ENCODE assay signal across 17 mouse cellular contexts in the genomic region with DNA sequence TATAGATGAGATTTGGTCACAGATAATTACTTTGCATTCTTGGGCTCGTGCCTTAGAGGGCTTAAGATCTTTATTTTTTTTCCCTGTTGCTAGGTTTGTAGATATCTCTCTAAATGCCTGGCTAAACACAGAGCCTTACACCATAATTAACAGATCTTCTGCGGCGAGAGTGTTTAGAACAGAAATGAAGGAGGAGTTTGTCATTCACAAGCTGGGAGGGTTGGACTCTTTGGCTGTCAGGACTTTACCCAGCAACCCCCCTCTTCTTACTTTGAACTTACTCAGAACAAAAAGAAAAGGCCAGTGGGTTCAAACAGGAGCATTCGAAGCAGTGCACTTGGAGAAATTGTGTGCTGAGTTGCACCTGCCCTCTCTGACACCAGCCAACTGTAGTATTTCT.
DNase-seq lines count a peak whose midpoint lies in the region; ATAC-seq lines count a peak whose summit lies in the region.
"Had no signal": no experiment of that assay in that cellular context is flagged by ENCODE, and none has a peak within 500 bp of the region (broad histone marks: within the 10 kb centered on the region; RNA-seq: fewer than 3 reads in every experiment).

No protein-coding gene starts in this region.

- H3K27ac ChIP-seq in heart, embryonic 12.5 days (ENCODE audit: poor library complexity, severe bottlenecking): no peak overlapping the region
- no peak overlapping the region for H3K27ac ChIP-seq in midbrain, embryonic 16.5 days (ENCODE audit: low read length)
- H3K27ac ChIP-seq in midbrain, embryonic 10.5 days (replicated peaks): no peak overlapping the region
- no peak overlapping the region for H3K27ac ChIP-seq in forebrain, embryonic 15.5 days (replicated peaks)
- H3K27ac ChIP-seq: embryonic facial prominence, embryonic 12.5 days; heart, embryonic 13.5 days; lung, embryonic 15.5 days had no signal

- H3K9ac ChIP-seq in heart, embryonic 12.5 days: no peak overlapping the region
- H3K9ac ChIP-seq in midbrain, embryonic 16.5 days (ENCODE audit: low read depth, low read length): no peak overlapping the region
- no peak overlapping the region for H3K9ac ChIP-seq in forebrain, embryonic 15.5 days (replicated peaks)
- H3K9ac ChIP-seq: embryonic facial prominence, embryonic 12.5 days; heart, embryonic 13.5 days; lung, embryonic 15.5 days had no signal

- WGBS in heart, embryonic 12.5 days: 66% methylated on average over 4 of the region's 4 CpGs
- WGBS in midbrain, embryonic 16.5 days: 7% methylated on average over 4 of the region's 4 CpGs
- WGBS in midbrain, embryonic 10.5 days: 32% methylated on average over 4 of the region's 4 CpGs
- WGBS in forebrain, embryonic 15.5 days: 4% methylated on average over 4 of the region's 4 CpGs

- peak; percentile 50 for DNase-seq in heart, adult 11 months
- DNase-seq in midbrain, embryonic 10.5 days (ENCODE audit: low spot score): no peak
- no peak for DNase-seq in left cerebral cortex, postnatal 4 days
- no peak for DNase-seq in adrenal gland, adult 18-20 months (ENCODE audit: low spot score in 2 of 2)
- DNase-seq: adrenal gland, adult 8-10 months; B cell, adult 2 months; cerebellum, adult 8-10 months; gastrocnemius, postnatal 36 days; thymus, postnatal 4 days had no signal

- intact Hi-C loops in left cerebral cortex, postnatal 4 days (cut with DNase I): no loop called here

- H3K4me1 ChIP-seq in heart, embryonic 12.5 days (replicated peaks): peaks cover 9% of the 10 kb centered on the region; the same call in 1 of the 2 replicates
- 0 out of 2 replicates have a peak, but pooled peaks cover 2% of the 10 kb centered on the region for H3K4me1 ChIP-seq in midbrain, embryonic 16.5 days (ENCODE audit: control insufficient read depth, insufficient read depth, low read length)
- H3K4me1 ChIP-seq in midbrain, embryonic 10.5 days: peaks cover 17% of the 10 kb centered on the region
- peaks cover 11% of the 10 kb centered on the region; the same call in 1 of the 2 replicates for H3K4me1 ChIP-seq in forebrain, embryonic 15.5 days

- H3K27me3 ChIP-seq in heart, embryonic 12.5 days (replicated peaks): no peaks in the 10 kb centered on the region
- H3K27me3 ChIP-seq in midbrain, embryonic 16.5 days (ENCODE audit: control insufficient read depth, insufficient read depth, low read depth, low read length): no peaks in the 10 kb centered on the region
- H3K27me3 ChIP-seq in midbrain, embryonic 10.5 days (ENCODE audit: low read depth, poor library complexity, severe bottlenecking): peaks cover 35% of the 10 kb centered on the region
- no peaks in the 10 kb centered on the region for H3K27me3 ChIP-seq in forebrain, embryonic 15.5 days
- H3K27me3 ChIP-seq: embryonic facial prominence, embryonic 12.5 days; heart, embryonic 13.5 days; lung, embryonic 15.5 days had no signal

- H3K4me2 ChIP-seq in heart, embryonic 12.5 days: no peak overlapping the region
- H3K4me2 ChIP-seq in midbrain, embryonic 16.5 days (ENCODE audit: low read length): no peak overlapping the region
- H3K4me2 ChIP-seq in forebrain, embryonic 15.5 days (replicated peaks): no peak overlapping the region
- H3K4me2 ChIP-seq: embryonic facial prominence, embryonic 12.5 days; heart, embryonic 13.5 days; liver, embryonic 11.5 days; lung, embryonic 15.5 days had no signal

- no peaks in the 10 kb centered on the region for H3K9me3 ChIP-seq in heart, embryonic 12.5 days (replicated peaks)
- no peaks in the 10 kb centered on the region for H3K9me3 ChIP-seq in midbrain, embryonic 16.5 days (replicated peaks; ENCODE audit: control insufficient read depth, low read length, poor library complexity, severe bottlenecking)
- H3K9me3 ChIP-seq in midbrain, embryonic 10.5 days (replicated peaks): no peaks in the 10 kb centered on the region
- no peaks in the 10 kb centered on the region for H3K9me3 ChIP-seq in forebrain, embryonic 15.5 days
- H3K9me3 ChIP-seq: embryonic facial prominence, embryonic 12.5 days; heart, embryonic 13.5 days; lung, embryonic 15.5 days had no signal

- H3K4me3 ChIP-seq in heart, embryonic 12.5 days: no peak overlapping the region
- no peak overlapping the region for H3K4me3 ChIP-seq in midbrain, embryonic 16.5 days (ENCODE audit: low read depth, low read length)
- no peak overlapping the region for H3K4me3 ChIP-seq in midbrain, embryonic 10.5 days
- no peak overlapping the region for H3K4me3 ChIP-seq in forebrain, embryonic 15.5 days
- H3K4me3 ChIP-seq: embryonic facial prominence, embryonic 12.5 days; heart, embryonic 13.5 days; lung, embryonic 15.5 days had no signal

- H3K36me3 ChIP-seq in heart, embryonic 12.5 days: no peaks in the 10 kb centered on the region
- no peaks in the 10 kb centered on the region for H3K36me3 ChIP-seq in midbrain, embryonic 16.5 days (ENCODE audit: control insufficient read depth, insufficient read depth, low read length)
- H3K36me3 ChIP-seq in midbrain, embryonic 10.5 days: no peaks in the 10 kb centered on the region
- H3K36me3 ChIP-seq in forebrain, embryonic 15.5 days: no peaks in the 10 kb centered on the region
- H3K36me3 ChIP-seq: embryonic facial prominence, embryonic 12.5 days; heart, embryonic 13.5 days; lung, embryonic 15.5 days had no signal

- ATAC-seq in heart, embryonic 12.5 days (ENCODE audit: insufficient number of reproducible peaks, low FRiP score): no peak
- ATAC-seq in midbrain, embryonic 16.5 days: 0 out of 2 replicates have a peak, but pooled peaks have one; percentile 28
- peak; percentile 61; the same call in 1 of the 2 replicates for ATAC-seq in forebrain, embryonic 15.5 days (replicated peaks)
- ATAC-seq: intestine, embryonic 16.5 days had no signal
